Mouse (Mus musculus): ENCODE data around the gene Mrpl12. TPM values are rescaled to one million over a fixed set of nuclear protein-coding genes. Genes with fewer than 3 reads are reported as not detected.

Gene Mrpl12
- total and polyA plus RNA-seq, 3 experiments: 60.3 to 363 (median 267) TPM

DNA sequence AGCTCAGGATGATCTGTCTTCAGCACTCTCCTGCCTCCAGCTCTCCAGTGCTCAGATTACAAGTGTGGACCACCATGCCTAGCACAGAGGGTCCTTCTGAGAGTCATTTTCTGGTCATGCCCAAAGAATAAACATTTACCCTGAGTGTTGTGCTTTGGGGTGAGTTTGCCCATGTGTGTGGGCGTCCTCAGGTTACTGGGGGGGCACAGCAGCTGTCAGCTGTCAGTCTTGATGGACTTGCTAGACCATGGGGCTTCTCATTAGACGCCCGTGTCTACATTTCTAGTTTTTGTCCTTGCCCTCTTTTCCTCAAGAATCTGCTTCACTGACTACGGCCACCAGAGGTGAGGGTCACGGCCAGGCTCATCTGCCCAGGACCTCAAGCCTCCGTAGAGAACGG, 37.2 kb upstream of the Mrpl12 start:
- no peaks in the 10 kb centered on the region for H3K27me3 ChIP-seq (replicated peaks)

DNA sequence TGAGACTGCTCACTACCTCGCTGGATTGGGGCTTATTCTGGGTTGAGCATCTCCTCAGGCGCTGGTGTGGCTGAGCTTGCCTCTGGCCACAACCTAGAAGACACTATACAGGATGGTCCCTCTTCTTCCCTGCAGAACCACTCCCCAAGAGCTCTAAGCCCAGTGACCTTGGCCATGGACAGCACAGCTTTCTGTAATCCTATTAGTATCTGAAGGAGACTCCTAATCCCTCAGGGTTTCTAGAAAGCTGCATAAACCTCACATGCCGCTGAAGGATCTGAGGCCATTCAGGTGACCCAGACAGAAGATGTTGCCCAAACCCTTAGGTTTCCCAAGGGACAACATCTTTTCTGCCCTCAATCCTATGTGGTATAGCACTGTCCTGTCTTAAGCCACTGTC, 32.2 kb upstream of the Mrpl12 start:
- Histone ChIP-seq H3K36me3 (replicated peaks in 1 of 2; ENCODE audit: control insufficient read depth in 1 of 2, insufficient read depth in 1 of 2, low read length in 1 of 2) (peaks cover 4 to 26% of the 10 kb centered on the region in 2 experiments), H3K27ac (ENCODE audit: insufficient read depth, low read depth) (no peak overlapping the region), H3K79me2 (replicated peaks; ENCODE audit: control insufficient read depth, extremely low read depth, insufficient read depth, poor library complexity, severe bottlenecking) (no peaks in the 10 kb centered on the region), H3K4me3 (replicated peaks in 1 of 3; ENCODE audit: low read depth in 2 of 3, low read length in 2 of 3, poor library complexity in 1 of 3) (no peak overlapping the region), H3K9me3 (replicated peaks; ENCODE audit: low read length) (no peaks in the 10 kb centered on the region), H3K27me3 (replicated peaks) (no peaks in the 10 kb centered on the region), H3K4me1 (ENCODE audit: control insufficient read depth in 1 of 2, insufficient read depth in 2 of 2) (peaks cover 9 to 27% of the 10 kb centered on the region in 2 experiments), H3K9ac (ENCODE audit: insufficient read depth, low read depth) (no peak overlapping the region), H3K4me2 (ENCODE audit: insufficient read depth, low read depth, poor library complexity, severe bottlenecking) (no peak overlapping the region)
- in situ Hi-C loops (cut with MboI; ENCODE audit: low pct_ligation_motif_present, low pct_unique_long_range_greater_than_20kb, low sequenced_read_pairs): no loop called here
- no peak for DNase-seq (ENCODE audit: extremely low read depth)
- dilution Hi-C loops (cut with MboI; ENCODE audit: extremely low pct_ligation_motif_present, extremely low pct_unique_long_range_greater_than_20kb, low sequenced_read_pairs): no loop called here
- TF ChIP-seq USF1 (IDR thresholded peaks at IDR 0.05; ENCODE audit: low read depth, low read length) (no peak), ELF1 (IDR thresholded peaks at IDR 0.05; ENCODE audit: low read depth, low read length) (no peak)

More for the DNA sequence above, 37.2 kb upstream of the Mrpl12 start:
- TF ChIP-seq CTCF (conservative IDR thresholded peaks at IDR 0.05 in 1 of 2, IDR thresholded peaks at IDR 0.05 in 1 of 2; ENCODE audit: low read depth in 2 of 2, low read length in 2 of 2) (no peak), RAD21 (IDR thresholded peaks at IDR 0.05; ENCODE audit: low read depth, low read length) (no peak), ELF1 (IDR thresholded peaks at IDR 0.05; ENCODE audit: low read depth, low read length) (no peak), ZKSCAN1 (IDR thresholded peaks at IDR 0.05; ENCODE audit: borderline replicate concordance, low read depth, low read length) (no peak), EP300 (IDR thresholded peaks at IDR 0.05; ENCODE audit: low read length) (no peak), SMC3 (IDR thresholded peaks at IDR 0.05; ENCODE audit: low read depth, low read length) (no peak), ETS1 (conservative IDR thresholded peaks at IDR 0.05; ENCODE audit: low read depth, low read length) (no peak), SIN3A (IDR thresholded peaks at IDR 0.05; ENCODE audit: low read length) (no peak), MEF2A (IDR thresholded peaks at IDR 0.05; ENCODE audit: borderline replicate concordance, low read depth, low read length) (no peak), MAZ (IDR thresholded peaks at IDR 0.05; ENCODE audit: low read depth, low read length) (no peak), IRF4 (IDR thresholded peaks at IDR 0.05; ENCODE audit: low read depth, low read length) (no peak), TCF12 (IDR thresholded peaks at IDR 0.05; ENCODE audit: low read depth, low read length) (no peak), ZC3H11A (IDR thresholded peaks at IDR 0.05; ENCODE audit: low read depth, low read length) (no peak), BHLHE40 (IDR thresholded peaks at IDR 0.05; ENCODE audit: low read depth, low read length) (no peak), USF1 (IDR thresholded peaks at IDR 0.05; ENCODE audit: low read depth, low read length) (no peak), PAX5 (IDR thresholded peaks at IDR 0.05; ENCODE audit: low read length) (no peak), JUN (IDR thresholded peaks at IDR 0.05; ENCODE audit: insufficient read depth, low read depth, low read length) (no peak), E2F4 (IDR thresholded peaks at IDR 0.05; ENCODE audit: insufficient replicate concordance, low read depth, low read length) (no peak), NRF1 (IDR thresholded peaks at IDR 0.05; ENCODE audit: low read depth, low read length) (no peak), MYC (IDR thresholded peaks at IDR 0.05; ENCODE audit: low read depth, low read length) (no peak)
- Histone ChIP-seq H3K36me3 (replicated peaks in 1 of 2; ENCODE audit: control insufficient read depth in 1 of 2, insufficient read depth in 1 of 2, low read length in 1 of 2) (peaks cover 0 to 3% of the 10 kb centered on the region in 2 experiments), H3K9me3 (replicated peaks; ENCODE audit: low read length) (no peaks in the 10 kb centered on the region), H3K4me1 (ENCODE audit: control insufficient read depth in 1 of 2, insufficient read depth in 2 of 2) (peaks cover 23 to 45% of the 10 kb centered on the region in 2 experiments), H3K4me3 (replicated peaks in 1 of 3; ENCODE audit: low read depth in 2 of 3, low read length in 2 of 3, poor library complexity in 1 of 3) (no peak overlapping the region), H3K27ac (ENCODE audit: insufficient read depth, low read depth) (no peak overlapping the region), H3K9ac (ENCODE audit: insufficient read depth, low read depth) (no peak overlapping the region), H3K79me2 (replicated peaks; ENCODE audit: control insufficient read depth, extremely low read depth, insufficient read depth, poor library complexity, severe bottlenecking) (no peaks in the 10 kb centered on the region), H3K4me2 (ENCODE audit: insufficient read depth, low read depth, poor library complexity, severe bottlenecking) (no peak overlapping the region)
- in situ Hi-C loops (cut with MboI; ENCODE audit: low pct_ligation_motif_present, low pct_unique_long_range_greater_than_20kb, low sequenced_read_pairs) (no loop called here), dilution Hi-C loops (cut with MboI; ENCODE audit: extremely low pct_ligation_motif_present, extremely low pct_unique_long_range_greater_than_20kb, low sequenced_read_pairs) (no loop called here)
- DNase-seq (ENCODE audit: extremely low read depth): no peak
